Mouse (Mus musculus): ENCODE measurements around the gene Hs6st2.

Gene Hs6st2

GRCm38 (mm10) chrX:51585444-51585843 lies 96.2 kb downstream of the Hs6st2 start:
- DNase-seq (ENCODE audit: low spot score): no peak

GRCm38 (mm10) chrX:51581704-51582103 lies 100.0 kb downstream of the Hs6st2 start:
- DNase-seq (ENCODE audit: low spot score): no peak

GRCm38 (mm10) chrX:51561880-51562279 lies 119.8 kb downstream of the Hs6st2 start:
- no peak for DNase-seq (ENCODE audit: low spot score)

- no peak for DNase-seq (ENCODE audit: low spot score)
These were observed 142.0 kb downstream of the Hs6st2 start for GRCm38 (mm10) chrX:51539626-51540025.

- DNase-seq (ENCODE audit: low spot score): no peak
These were observed 144.6 kb downstream of the Hs6st2 start for GRCm38 (mm10) chrX:51537082-51537481.

GRCm38 (mm10) chrX:51535226-51535625 lies 146.4 kb downstream of the Hs6st2 start:
- DNase-seq (ENCODE audit: low spot score): no peak

- DNase-seq (ENCODE audit: low spot score): no peak
These were observed 150.5 kb downstream of the Hs6st2 start for GRCm38 (mm10) chrX:51531136-51531535.

GRCm38 (mm10) chrX:51528601-51529000 lies 153.1 kb downstream of the Hs6st2 start:
- no peak for DNase-seq (ENCODE audit: low spot score)

GRCm38 (mm10) chrX:51514831-51515230 lies 166.8 kb downstream of the Hs6st2 start:
- peak; percentile 72 for DNase-seq (ENCODE audit: low spot score)

- DNase-seq (ENCODE audit: low spot score): no peak
These were observed 175.1 kb downstream of the Hs6st2 start for GRCm38 (mm10) chrX:51506526-51506925.

GRCm38 (mm10) chrX:51505691-51506090 lies 176.0 kb downstream of the Hs6st2 start:
- no peak for DNase-seq (ENCODE audit: low spot score)

- DNase-seq (ENCODE audit: low spot score): no peak
These were observed 177.7 kb downstream of the Hs6st2 start for GRCm38 (mm10) chrX:51503781-51504471.

- DNase-seq (ENCODE audit: low spot score): peak; percentile 19
These were observed 183.8 kb downstream of the Hs6st2 start for GRCm38 (mm10) chrX:51497831-51498230.

- DNase-seq (ENCODE audit: low spot score): no peak
These were observed 193.3 kb downstream of the Hs6st2 start for GRCm38 (mm10) chrX:51488374-51488773.

- no peak for DNase-seq (ENCODE audit: low spot score)
These were observed 212.2 kb downstream of the Hs6st2 start for GRCm38 (mm10) chrX:51469411-51469810.

GRCm38 (mm10) chrX:51461413-51461812 lies 220.2 kb downstream of the Hs6st2 start:
- no peak for DNase-seq (ENCODE audit: low spot score)

GRCm38 (mm10) chrX:51443366-51443765 lies 238.3 kb downstream of the Hs6st2 start:
- DNase-seq (ENCODE audit: low spot score): no peak

- no peak for DNase-seq (ENCODE audit: low spot score)
These were observed 249.9 kb downstream of the Hs6st2 start for GRCm38 (mm10) chrX:51431706-51432105.

- no peak for DNase-seq (ENCODE audit: low spot score)
These were observed 256.6 kb downstream of the Hs6st2 start for GRCm38 (mm10) chrX:51425031-51425430.

GRCm38 (mm10) chrX:51410289-51410688 lies 271.4 kb downstream of the Hs6st2 start:
- DNase-seq (ENCODE audit: low spot score): no peak

GRCm38 (mm10) chrX:51397457-51397856 lies 284.2 kb downstream of the Hs6st2 start:
- DNase-seq (ENCODE audit: low spot score): peak; percentile 57

GRCm38 (mm10) chrX:51374670-51375069 lies 307.0 kb downstream of the Hs6st2 start:
- DNase-seq (ENCODE audit: low spot score): peak; percentile 87

GRCm38 (mm10) chrX:51372477-51373239 lies 309.0 kb downstream of the Hs6st2 start:
- peak; percentile 55 for DNase-seq (ENCODE audit: low spot score)
